Mouse (Mus musculus): ENCODE measurements around the gene Arl8a. TPM values are rescaled to one million over a fixed set of nuclear protein-coding genes. Genes with fewer than 3 reads are reported as not detected.

Arl8a gene
- polyA plus RNA-seq, 1 experiment from 2014 or later = 72.2 TPM

GRCm38 (mm10) chr1:135131034-135131433 lies 15.6 kb upstream of the Arl8a start:
- H3K27ac ChIP-seq (ENCODE audit: low read depth, low read length) = no peak overlapping the region

GRCm38 (mm10) chr1:135131560-135131959 lies 15.1 kb upstream of the Arl8a start:
- H3K36me3 ChIP-seq (ENCODE audit: control insufficient read depth, insufficient read depth, low read length) = no peaks in the 10 kb centered on the region
- 64% methylated on average over 8 of the region's 8 CpGs for WGBS
- DNase-seq (ENCODE audit: low spot score, missing footprints) (no peak), ATAC-seq (ENCODE audit: low FRiP score) (no peak)
- no peaks in the 10 kb centered on the region for H3K4me1 ChIP-seq (ENCODE audit: control insufficient read depth, insufficient read depth, low read length)
- H3K9ac ChIP-seq (ENCODE audit: low read length) = no peak overlapping the region
- no peaks in the 10 kb centered on the region for H3K9me3 ChIP-seq (ENCODE audit: control insufficient read depth, low read length)
- no peak overlapping the region for H3K4me2 ChIP-seq
- no peaks in the 10 kb centered on the region; the same call in 1 of the 2 replicates for H3K27me3 ChIP-seq (ENCODE audit: control insufficient read depth, insufficient read depth, low read length)
- H3K4me3 ChIP-seq (ENCODE audit: low read depth, low read length) = no peak overlapping the region
- H3K27ac ChIP-seq (ENCODE audit: low read depth, low read length) = no peak overlapping the region

More at GRCm38 (mm10) chr1:135131034-135131433, 15.6 kb upstream of the Arl8a start:
- Histone ChIP-seq H3K4me2 (no peak overlapping the region), H3K9me3 (ENCODE audit: control insufficient read depth, low read length) (no peaks in the 10 kb centered on the region), H3K4me3 (ENCODE audit: low read depth, low read length) (no peak overlapping the region), H3K9ac (ENCODE audit: low read length) (no peak overlapping the region), H3K36me3 (ENCODE audit: control insufficient read depth, insufficient read depth, low read length) (no peaks in the 10 kb centered on the region), H3K27me3 (ENCODE audit: control insufficient read depth, insufficient read depth, low read length) (no peaks in the 10 kb centered on the region; the same call in 1 of the 2 replicates), H3K4me1 (ENCODE audit: control insufficient read depth, insufficient read depth, low read length) (no peaks in the 10 kb centered on the region)
- WGBS = 56% methylated on average over 6 of the region's 6 CpGs
- ATAC-seq (ENCODE audit: low FRiP score) (no peak), DNase-seq (ENCODE audit: low spot score, missing footprints) (no peak)

GRCm38 (mm10) chr1:135132473-135132872 lies 14.2 kb upstream of the Arl8a start, which contains the start of gene Ptpn7:
TSS of gene Ptpn7 (plus strand) at chr1:135132700.
- no peaks in the 10 kb centered on the region; the same call in 1 of the 2 replicates for H3K27me3 ChIP-seq (ENCODE audit: control insufficient read depth, insufficient read depth, low read length)
- no peak within 1 kb of the TSS for H3K4me2 ChIP-seq
- ATAC-seq (ENCODE audit: low FRiP score) (no peak), DNase-seq (ENCODE audit: low spot score, missing footprints) (no peak)
- H3K27ac ChIP-seq (ENCODE audit: low read depth, low read length) = no peak within 1 kb of the TSS
- no peak within 1 kb of the TSS for H3K4me3 ChIP-seq (ENCODE audit: low read depth, low read length)
- H3K9me3 ChIP-seq (ENCODE audit: control insufficient read depth, low read length) = no peaks in the 10 kb centered on the region
- no peaks in the 10 kb centered on the region for H3K4me1 ChIP-seq (ENCODE audit: control insufficient read depth, insufficient read depth, low read length)
- 43% methylated on average over 10 of the region's 10 CpGs for WGBS
- no peaks in the 10 kb centered on the region for H3K36me3 ChIP-seq (ENCODE audit: control insufficient read depth, insufficient read depth, low read length)
- H3K9ac ChIP-seq (ENCODE audit: low read length) = no peak within 1 kb of the TSS

GRCm38 (mm10) chr1:135132893-135133369 lies 13.7 kb upstream of the Arl8a start:
- no peaks in the 10 kb centered on the region for H3K36me3 ChIP-seq (ENCODE audit: control insufficient read depth, insufficient read depth, low read length)
- no peak for ATAC-seq (ENCODE audit: low FRiP score)
- H3K4me3 ChIP-seq (ENCODE audit: low read depth, low read length) = no peak overlapping the region
- H3K27me3 ChIP-seq (ENCODE audit: control insufficient read depth, insufficient read depth, low read length) = no peaks in the 10 kb centered on the region; the same call in 1 of the 2 replicates
- H3K9ac ChIP-seq (ENCODE audit: low read length) = no peak overlapping the region
- DNase-seq (ENCODE audit: low spot score, missing footprints) = no peak
- no peaks in the 10 kb centered on the region for H3K9me3 ChIP-seq (ENCODE audit: control insufficient read depth, low read length)
- WGBS = 85% methylated on average over 9 of the region's 9 CpGs
- no peak overlapping the region for H3K4me2 ChIP-seq
- no peaks in the 10 kb centered on the region for H3K4me1 ChIP-seq (ENCODE audit: control insufficient read depth, insufficient read depth, low read length)
- no peak overlapping the region for H3K27ac ChIP-seq (ENCODE audit: low read depth, low read length)

GRCm38 (mm10) chr1:135133678-135134435 lies 12.8 kb upstream of the Arl8a start:
- H3K36me3 ChIP-seq (ENCODE audit: control insufficient read depth, insufficient read depth, low read length) = no peaks in the 10 kb centered on the region
- H3K4me1 ChIP-seq (ENCODE audit: control insufficient read depth, insufficient read depth, low read length) = no peaks in the 10 kb centered on the region
- no peak overlapping the region for H3K4me2 ChIP-seq
- WGBS = 83% methylated on average over 10 of the region's 10 CpGs
- no peaks in the 10 kb centered on the region for H3K27me3 ChIP-seq (ENCODE audit: control insufficient read depth, insufficient read depth, low read length)
- no peak overlapping the region for H3K4me3 ChIP-seq (ENCODE audit: low read depth, low read length)
- H3K9me3 ChIP-seq (ENCODE audit: control insufficient read depth, low read length) = no peaks in the 10 kb centered on the region
- no peak overlapping the region for H3K9ac ChIP-seq (ENCODE audit: low read length)
- no peak overlapping the region for H3K27ac ChIP-seq (ENCODE audit: low read depth, low read length)
- DNase-seq (ENCODE audit: low spot score, missing footprints) (no peak), ATAC-seq (ENCODE audit: low FRiP score) (no peak)

GRCm38 (mm10) chr1:135135111-135135787 lies 11.4 kb upstream of the Arl8a start:
- ATAC-seq (ENCODE audit: low FRiP score) (no peak), DNase-seq (ENCODE audit: low spot score, missing footprints) (no peak)
- no peaks in the 10 kb centered on the region for H3K27me3 ChIP-seq (ENCODE audit: control insufficient read depth, insufficient read depth, low read length)
- H3K9me3 ChIP-seq (ENCODE audit: control insufficient read depth, low read length) = no peaks in the 10 kb centered on the region
- no peaks in the 10 kb centered on the region for H3K36me3 ChIP-seq (ENCODE audit: control insufficient read depth, insufficient read depth, low read length)
- H3K4me2 ChIP-seq = no peak overlapping the region
- H3K27ac ChIP-seq (ENCODE audit: low read depth, low read length) = no peak overlapping the region
- no peaks in the 10 kb centered on the region for H3K4me1 ChIP-seq (ENCODE audit: control insufficient read depth, insufficient read depth, low read length)
- no peak overlapping the region for H3K9ac ChIP-seq (ENCODE audit: low read length)
- H3K4me3 ChIP-seq (ENCODE audit: low read depth, low read length) = no peak overlapping the region
- 92% methylated on average over 8 of the region's 8 CpGs for WGBS

GRCm38 (mm10) chr1:135136500-135136899 lies 10.1 kb upstream of the Arl8a start:
- Histone ChIP-seq H3K9ac (ENCODE audit: low read length) (no peak overlapping the region), H3K4me1 (ENCODE audit: control insufficient read depth, insufficient read depth, low read length) (no peaks in the 10 kb centered on the region), H3K9me3 (ENCODE audit: control insufficient read depth, low read length) (no peaks in the 10 kb centered on the region), H3K4me2 (no peak overlapping the region), H3K27ac (ENCODE audit: low read depth, low read length) (no peak overlapping the region), H3K27me3 (ENCODE audit: control insufficient read depth, insufficient read depth, low read length) (no peaks in the 10 kb centered on the region), H3K36me3 (ENCODE audit: control insufficient read depth, insufficient read depth, low read length) (no peaks in the 10 kb centered on the region), H3K4me3 (ENCODE audit: low read depth, low read length) (no peak overlapping the region)
- 8% methylated on average over 1 of the region's 1 CpGs for WGBS
- DNase-seq (ENCODE audit: low spot score, missing footprints) (peak; percentile 98), ATAC-seq (ENCODE audit: low FRiP score) (peak; percentile 34; the same call in 1 of the 2 replicates)

GRCm38 (mm10) chr1:135139906-135140305 lies 6.7 kb upstream of the Arl8a start:
- H3K27ac ChIP-seq (ENCODE audit: low read depth, low read length) = no peak overlapping the region
- H3K9ac ChIP-seq (ENCODE audit: low read length) = no peak overlapping the region
- no peaks in the 10 kb centered on the region for H3K4me1 ChIP-seq (ENCODE audit: control insufficient read depth, insufficient read depth, low read length)
- 79% methylated on average over 2 of the region's 2 CpGs for WGBS
- no peak for DNase-seq (ENCODE audit: low spot score, missing footprints)
- H3K4me3 ChIP-seq (ENCODE audit: low read depth, low read length) = no peak overlapping the region
- ATAC-seq (ENCODE audit: low FRiP score) = no peak
- H3K4me2 ChIP-seq = no peak overlapping the region
- no peaks in the 10 kb centered on the region for H3K9me3 ChIP-seq (ENCODE audit: control insufficient read depth, low read length)
- H3K27me3 ChIP-seq (ENCODE audit: control insufficient read depth, insufficient read depth, low read length) = no peaks in the 10 kb centered on the region
- no peaks in the 10 kb centered on the region for H3K36me3 ChIP-seq (ENCODE audit: control insufficient read depth, insufficient read depth, low read length)

- H3K9me3 ChIP-seq (ENCODE audit: control insufficient read depth, low read length) = no peaks in the 10 kb centered on the region
- 86% methylated on average over 2 of the region's 2 CpGs for WGBS
- H3K36me3 ChIP-seq (ENCODE audit: control insufficient read depth, insufficient read depth, low read length) = no peaks in the 10 kb centered on the region
- DNase-seq (ENCODE audit: low spot score, missing footprints) = no peak
- no peak overlapping the region for H3K9ac ChIP-seq (ENCODE audit: low read length)
- ATAC-seq (ENCODE audit: low FRiP score) = no peak
- no peaks in the 10 kb centered on the region for H3K4me1 ChIP-seq (ENCODE audit: control insufficient read depth, insufficient read depth, low read length)
- no peak overlapping the region for H3K4me3 ChIP-seq (ENCODE audit: low read depth, low read length)
- no peak overlapping the region for H3K27ac ChIP-seq (ENCODE audit: low read depth, low read length)
- no peak overlapping the region for H3K4me2 ChIP-seq
- H3K27me3 ChIP-seq (ENCODE audit: control insufficient read depth, insufficient read depth, low read length) = peaks cover 3% of the 10 kb centered on the region; the same call in 1 of the 2 replicates
These were observed 4.2 kb upstream of the Arl8a start for GRCm38 (mm10) chr1:135142452-135142851.

All from midbrain, embryonic 11.5 days (tissue).